Mouse (Mus musculus) embryonic facial prominence, embryonic 14.5 days (tissue): ENCODE measurements around the gene Naa15. TPM values are rescaled to one million over a fixed set of nuclear protein-coding genes. Genes with fewer than 3 reads are reported as not detected.

Experiments used
- ATAC-seq: fragments of 200-750 bp; cut with Nextera tagmentation; 2 replicates; pipeline ENCODE4 v1.8.0; 2017; ENCODE audit warnings: low read depth, moderate number of reproducible peaks, moderate TSS enrichment
- DNase-seq: peaks from one replicate; pipeline ENCODE4 v3.0.0-alpha.2; 2015; ENCODE audit warnings: low spot score
- H3K27ac ChIP-seq: fragments of 300-500 bp; sonication (generic); replicated peaks from 2 replicates; pipeline ENCODE4 v1.5.1; 2014; ENCODE audit warnings: low read depth, mild to moderate bottlenecking, low read length, moderate library complexity
- H3K27me3 ChIP-seq: fragments of 300-500 bp; sonication (generic); replicated peaks from 2 replicates; pipeline ENCODE4 v1.6.1; 2014; ENCODE audit warnings: low read length; ENCODE audit not compliant: control insufficient read depth, insufficient read depth
- H3K36me3 ChIP-seq: fragments of 300-500 bp; sonication (generic); 2 replicates; pipeline ENCODE4 v1.6.1; 2014; ENCODE audit warnings: low read length, mixed read lengths; ENCODE audit not compliant: control insufficient read depth, insufficient read depth
- H3K4me1 ChIP-seq: fragments of 300-500 bp; sonication (generic); 2 replicates; pipeline ENCODE4 v1.6.1; 2014; ENCODE audit warnings: antibody characterized with exemption, low read length; ENCODE audit not compliant: control insufficient read depth, insufficient read depth
- H3K4me2 ChIP-seq: fragments of 300-500 bp; sonication (generic); 2 replicates; pipeline ENCODE4 v1.6.1; 2014; ENCODE audit warnings: low read depth, mild to moderate bottlenecking, low read length, moderate library complexity, mixed read lengths
- H3K4me3 ChIP-seq: fragments of 300-500 bp; sonication (generic); 2 replicates; pipeline ENCODE4 v1.5.1; 2014; ENCODE audit warnings: low read depth, mild to moderate bottlenecking, low read length
- H3K9ac ChIP-seq: fragments of 300-500 bp; sonication (generic); 2 replicates; pipeline ENCODE4 v1.6.1; 2014; ENCODE audit warnings: low read depth, mild to moderate bottlenecking, low read length, moderate library complexity, mixed read lengths
- H3K9me3 ChIP-seq: fragments of 300-500 bp; sonication (generic); 2 replicates; pipeline ENCODE4 v1.6.1; 2016; ENCODE audit warnings: low read length; ENCODE audit not compliant: control insufficient read depth
- WGBS: fragments of 180-500 bp; shearing (Covaris S2); extraction: QIAGEN DNeasy Blood & Tissue Kit; methylation state at CpG from one replicate; pipeline ENCODE4 v1.1.7; 2014; 5-methylcytosine and 5-hydroxymethylcytosine counted together
- polyA plus RNA-seq: library from polyadenylated mRNA; unstranded; fragments of >200 nt; fragmentation: Nextera tagmentation; extraction: Ambion mirVana; gene quantifications from 2 replicates; pipeline ENCODE4 v1.2.1, GENCODE M21; 2014

Gene Naa15
- polyA plus RNA-seq, 1 experiment from 2014 or later: 34.8 TPM

- Histone ChIP-seq H3K27ac (no peak overlapping the region), H3K9ac (no peak overlapping the region), H3K36me3 (no peaks in the 10 kb centered on the region), H3K4me3 (no peak overlapping the region), H3K4me1 (peaks cover 14% of the 10 kb centered on the region), H3K4me2 (no peak overlapping the region), H3K27me3 (no peaks in the 10 kb centered on the region), H3K9me3 (no peaks in the 10 kb centered on the region)
- WGBS: 86% methylated on average over 7 of the region's 7 CpGs
- ATAC-seq: no peak
- no peak for DNase-seq
Observed at GRCm38 (mm10) chr3:51412457-51412856, 2.5 kb upstream of the Naa15 start.

- Histone ChIP-seq H3K4me1 (peaks cover 15% of the 10 kb centered on the region), H3K4me3 (no peak overlapping the region), H3K27me3 (no peaks in the 10 kb centered on the region), H3K9ac (no peak overlapping the region), H3K4me2 (no peak overlapping the region), H3K27ac (no peak overlapping the region), H3K36me3 (no peaks in the 10 kb centered on the region), H3K9me3 (no peaks in the 10 kb centered on the region)
- 68% methylated on average over 1 of the region's 1 CpGs for WGBS
- no peak for ATAC-seq
- DNase-seq: no peak
Observed at GRCm38 (mm10) chr3:51413276-51413675, 1.7 kb upstream of the Naa15 start.

GRCm38 (mm10) chr3:51416073-51416363 lies 1.1 kb downstream of the Naa15 start:
- DNase-seq (no peak), ATAC-seq (peak; percentile 54; the same call in 1 of the 2 replicates)
- Histone ChIP-seq H3K4me1 (peaks cover 19% of the 10 kb centered on the region), H3K9me3 (no peaks in the 10 kb centered on the region), H3K27ac (peak overlapping the region; percentile 95), H3K4me2 (peak overlapping the region; percentile 72), H3K9ac (peak overlapping the region; percentile 98), H3K27me3 (no peaks in the 10 kb centered on the region), H3K36me3 (no peaks in the 10 kb centered on the region), H3K4me3 (peak overlapping the region; percentile 97)
- 0% methylated on average over 25 of the region's 30 CpGs for WGBS

- ATAC-seq (peak; percentile 34), DNase-seq (peak; percentile 53)
- Histone ChIP-seq H3K27me3 (no peaks in the 10 kb centered on the region), H3K9me3 (no peaks in the 10 kb centered on the region), H3K4me3 (peak overlapping the region; percentile 97), H3K36me3 (no peaks in the 10 kb centered on the region), H3K4me1 (peaks cover 19% of the 10 kb centered on the region), H3K4me2 (peak overlapping the region; percentile 72), H3K9ac (peak overlapping the region; percentile 98), H3K27ac (peak overlapping the region; percentile 95)
- WGBS: under 1% methylated on average over 35 of the region's 68 CpGs
Observed at GRCm38 (mm10) chr3:51416364-51417134, 1.6 kb downstream of the Naa15 start.

- Histone ChIP-seq H3K4me3 (peak overlapping the region; percentile 97), H3K27ac (peak overlapping the region; percentile 95), H3K4me2 (peak overlapping the region; percentile 72), H3K9me3 (no peaks in the 10 kb centered on the region), H3K27me3 (no peaks in the 10 kb centered on the region), H3K9ac (peak overlapping the region; percentile 98), H3K4me1 (peaks cover 19% of the 10 kb centered on the region), H3K36me3 (0 out of 2 replicates have a peak, but pooled peaks cover 3% of the 10 kb centered on the region)
- WGBS: 5% methylated on average over 8 of the region's 8 CpGs
- ATAC-seq (no peak), DNase-seq (no peak)
Observed at GRCm38 (mm10) chr3:51417135-51417458, 2.1 kb downstream of the Naa15 start.

- Histone ChIP-seq H3K9me3 (no peaks in the 10 kb centered on the region), H3K36me3 (0 out of 2 replicates have a peak, but pooled peaks cover 3% of the 10 kb centered on the region), H3K27me3 (no peaks in the 10 kb centered on the region), H3K4me3 (peak overlapping the region; percentile 97), H3K9ac (no peak overlapping the region), H3K4me1 (peaks cover 19% of the 10 kb centered on the region), H3K4me2 (peak overlapping the region; percentile 72), H3K27ac (no peak overlapping the region)
- DNase-seq (no peak), ATAC-seq (no peak)
- WGBS: 37% methylated on average over 2 of the region's 2 CpGs
Observed at GRCm38 (mm10) chr3:51417485-51417884, 2.5 kb downstream of the Naa15 start.

GRCm38 (mm10) chr3:51417966-51418365 lies 3.0 kb downstream of the Naa15 start:
- 0 out of 2 replicates have a peak, but pooled peaks cover 3% of the 10 kb centered on the region for H3K36me3 ChIP-seq
- H3K9me3 ChIP-seq: no peaks in the 10 kb centered on the region
- H3K27ac ChIP-seq: no peak overlapping the region
- H3K27me3 ChIP-seq: no peaks in the 10 kb centered on the region
- peak overlapping the region; percentile 97; the same call in 1 of the 2 replicates for H3K4me3 ChIP-seq
- no peak for ATAC-seq
- H3K4me2 ChIP-seq: peak overlapping the region; percentile 72
- WGBS: 65% methylated on average over 2 of the region's 2 CpGs
- no peak for DNase-seq
- H3K4me1 ChIP-seq: peaks cover 19% of the 10 kb centered on the region
- H3K9ac ChIP-seq: no peak overlapping the region

- no peak for DNase-seq
- peaks cover 13% of the 10 kb centered on the region for H3K4me1 ChIP-seq
- H3K9ac ChIP-seq: no peak overlapping the region
- H3K4me3 ChIP-seq: no peak overlapping the region
- 69% methylated on average over 3 of the region's 3 CpGs for WGBS
- H3K27me3 ChIP-seq: no peaks in the 10 kb centered on the region
- H3K36me3 ChIP-seq: 0 out of 2 replicates have a peak, but pooled peaks cover 3% of the 10 kb centered on the region
- H3K27ac ChIP-seq: no peak overlapping the region
- H3K9me3 ChIP-seq: no peaks in the 10 kb centered on the region
- no peak for ATAC-seq
- H3K4me2 ChIP-seq: no peak overlapping the region
Observed at GRCm38 (mm10) chr3:51421921-51422320, 7.0 kb downstream of the Naa15 start.

GRCm38 (mm10) chr3:51425394-51425793 lies 10.4 kb downstream of the Naa15 start:
- no peak for ATAC-seq
- H3K4me1 ChIP-seq: no peaks in the 10 kb centered on the region
- no peaks in the 10 kb centered on the region for H3K27me3 ChIP-seq
- H3K9ac ChIP-seq: no peak overlapping the region
- H3K4me2 ChIP-seq: no peak overlapping the region
- no peak for DNase-seq
- H3K9me3 ChIP-seq: no peaks in the 10 kb centered on the region
- no peak overlapping the region for H3K27ac ChIP-seq
- no peak overlapping the region for H3K4me3 ChIP-seq
- H3K36me3 ChIP-seq: 0 out of 2 replicates have a peak, but pooled peaks cover 3% of the 10 kb centered on the region
